Mouse (Mus musculus) adrenal gland, postnatal 36 days (tissue): ENCODE measurements around the gene Eci2. TPM values are rescaled to one million over a fixed set of nuclear protein-coding genes. Genes with fewer than 3 reads are reported as not detected.
"Not testable (repeated sequence)": the region's sequence is repeated elsewhere in the genome, so short reads cannot be mapped to it uniquely, and the experiment has no call there.

Experiments
- DNase-seq, 2 experiments: peaks; one replicate each; pipeline ENCODE4 v3.0.0; 2021; ENCODE audit warnings: mixed read lengths in 1 of 2
- total RNA-seq, 2 experiments: library from RNA; stranded (reverse); gene quantifications; 2 replicates each; pipeline ENCODE4 v1.2.3; 2021

Gene Eci2
- total RNA-seq, 2 experiments from 2014 or later, result 110 to 129 TPM

DNA sequence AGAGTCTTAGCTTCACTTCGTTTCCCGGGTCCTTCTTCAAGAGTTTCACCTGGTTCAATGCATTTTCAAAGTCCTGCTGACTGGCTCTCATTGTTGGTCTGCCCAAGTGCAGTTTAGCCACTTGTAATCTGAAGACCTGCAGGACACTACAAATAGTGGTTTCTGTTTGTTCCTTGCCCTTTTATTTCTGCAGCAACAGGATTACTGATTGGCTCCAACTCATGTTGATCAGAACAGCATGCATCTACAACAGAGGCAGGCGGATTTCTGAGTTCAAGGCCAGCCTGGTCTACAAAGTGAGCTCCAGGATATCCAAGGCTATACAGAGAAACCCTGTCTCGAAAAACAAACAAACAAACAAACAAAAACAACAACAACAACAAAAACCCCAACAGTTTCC is 33.8 kb downstream of the Eci2 start:
- peak in 1 of 2 experiments; percentile 6 for DNase-seq

GRCm38 (mm10) chr13:34991581-34992273 is 35.2 kb downstream of the Eci2 start:
- DNase-seq, result no peak

DNA sequence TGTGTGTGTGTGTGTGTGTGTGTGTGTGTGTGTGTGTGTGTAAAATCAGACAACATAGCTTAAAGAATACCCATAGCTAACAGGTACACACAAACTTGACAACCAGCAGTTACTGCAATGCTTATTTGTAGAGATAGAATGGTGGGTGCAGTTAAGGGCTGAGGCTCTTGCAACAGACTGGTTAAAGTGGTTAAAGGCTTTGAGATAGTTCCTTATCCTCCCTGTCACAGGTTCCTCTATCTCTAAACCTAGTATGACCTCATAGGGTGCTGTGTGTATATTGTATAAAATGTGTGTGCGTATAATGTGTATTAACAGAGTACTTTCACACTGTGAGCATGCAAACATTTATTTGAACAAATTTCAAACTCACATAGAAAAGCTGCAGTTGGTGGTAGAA is 43.4 kb downstream of the Eci2 start:
- not testable (repeated sequence) for DNase-seq

DNA sequence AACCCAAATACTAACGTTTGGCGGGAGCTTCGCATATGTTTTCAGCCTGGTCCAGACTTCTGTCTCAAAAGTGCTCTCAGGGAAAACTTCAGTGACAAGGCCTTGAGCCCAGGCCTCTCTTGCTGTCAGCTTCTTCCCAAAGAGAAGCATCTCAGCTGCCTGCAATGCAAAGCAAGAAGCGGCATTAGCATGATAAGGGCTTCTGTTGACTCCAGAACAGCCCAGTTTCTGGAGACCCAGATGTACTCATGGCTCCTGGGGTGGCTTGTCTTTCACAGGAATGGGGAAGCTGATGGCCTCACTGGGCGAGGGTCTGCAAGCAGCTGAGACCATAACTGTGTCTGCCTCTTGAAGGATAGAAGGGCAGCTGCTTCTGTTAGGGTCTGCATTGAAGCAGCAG is 48.3 kb downstream of the Eci2 start:
- not testable (repeated sequence) for DNase-seq

GRCm38 (mm10) chr13:34977410-34977809 is 49.5 kb downstream of the Eci2 start:
- DNase-seq, result no peak

GRCm38 (mm10) chr13:34976116-34976515 is 50.8 kb downstream of the Eci2 start:
- peak in 1 of 2 experiments; percentile 11 for DNase-seq

DNA sequence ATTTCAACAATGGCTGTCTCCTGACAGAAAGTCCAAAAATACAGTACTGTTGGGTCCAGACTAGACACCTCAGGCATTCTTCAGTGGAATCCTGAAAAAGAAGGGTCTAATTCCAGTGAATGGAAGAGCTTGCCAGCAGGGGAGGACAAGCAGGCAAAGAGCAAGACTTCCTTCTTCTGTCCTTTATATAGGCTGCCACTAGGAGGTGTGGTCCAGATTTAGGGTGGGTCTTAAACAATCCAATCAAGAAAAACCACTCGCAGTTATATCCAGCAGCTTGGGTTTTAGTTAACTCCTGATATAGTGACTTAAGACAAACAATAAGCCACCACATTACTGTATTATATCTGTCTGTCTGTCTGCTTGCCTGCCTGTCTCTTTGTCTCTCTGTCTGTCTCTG is 53.1 kb downstream of the Eci2 start:
- no peak for DNase-seq

GRCm38 (mm10) chr13:34973149-34973548 is 53.7 kb downstream of the Eci2 start:
- DNase-seq, result peak in 1 of 2 experiments; percentile 14

DNA sequence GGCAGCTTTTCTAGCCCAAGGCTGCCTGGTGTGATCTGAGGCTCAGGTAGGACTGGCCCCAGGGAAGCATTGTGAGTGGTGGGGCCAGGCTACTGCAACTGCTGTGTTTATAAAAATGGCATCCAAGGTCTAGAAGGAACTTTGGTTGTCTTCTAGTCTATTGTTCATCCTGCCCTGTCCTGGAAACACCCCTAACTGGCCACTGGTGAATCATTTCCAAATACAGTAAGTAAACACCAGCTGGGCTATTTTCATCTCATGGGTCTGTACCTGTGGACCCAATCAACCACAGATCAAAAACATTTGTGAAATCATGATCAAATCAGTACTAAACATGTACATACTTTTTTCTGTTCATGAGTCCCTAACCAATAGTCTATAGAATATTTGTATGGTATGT is 54.4 kb downstream of the Eci2 start:
- DNase-seq, result not testable (repeated sequence)

GRCm38 (mm10) chr13:34965647-34966046 is 61.2 kb downstream of the Eci2 start:
- not testable (repeated sequence) for DNase-seq

- DNase-seq, result no peak
Observed at GRCm38 (mm10) chr13:34964866-34965265, 62.0 kb downstream of the Eci2 start.

- peak in 1 of 2 experiments; percentile 2 for DNase-seq
Observed at GRCm38 (mm10) chr13:34964419-34964818, 62.5 kb downstream of the Eci2 start.

DNA sequence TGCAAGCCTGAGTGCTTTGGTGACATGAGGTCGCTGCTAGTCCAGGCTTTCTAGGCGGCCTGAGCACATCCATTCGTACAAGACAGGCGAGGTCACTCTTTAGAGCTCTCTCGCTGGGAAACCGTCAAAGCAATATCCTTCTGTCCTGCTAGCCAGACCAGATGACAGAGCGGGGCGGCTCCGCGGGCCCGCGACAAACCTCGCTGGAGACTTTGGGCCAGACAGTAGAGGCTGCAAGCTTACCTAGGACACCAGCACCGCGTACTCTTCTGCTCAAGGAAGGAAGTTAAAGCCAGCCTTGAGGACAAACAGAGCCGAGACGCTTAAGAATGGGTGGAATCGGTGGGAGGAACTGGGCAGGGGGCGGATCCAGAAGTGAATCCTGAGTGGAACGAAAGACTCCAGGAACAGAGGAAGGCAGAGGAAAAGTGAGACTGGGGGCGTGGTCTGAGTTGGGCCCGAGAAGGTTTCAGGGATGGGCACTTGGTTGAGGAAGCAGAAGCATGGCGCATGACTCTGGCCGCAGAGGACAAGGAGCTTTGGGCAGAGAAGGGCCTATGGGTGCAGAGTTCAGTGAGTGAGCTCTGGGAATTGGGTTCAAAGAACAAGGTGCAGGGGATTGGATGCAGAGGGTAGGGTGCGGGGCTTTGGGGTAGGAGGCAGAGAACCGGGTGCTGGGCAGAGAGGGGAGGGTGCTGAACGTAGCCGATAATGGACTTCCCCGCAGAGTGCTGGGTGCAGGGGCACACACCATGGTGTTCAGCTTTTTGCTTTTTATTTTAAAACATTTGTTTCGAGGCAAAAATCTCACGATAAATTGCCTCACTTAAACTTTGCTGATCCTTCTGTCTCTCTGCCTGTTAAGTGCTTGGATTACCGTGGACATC is 63.1 kb downstream of the Eci2 start, which contains the start of gene Eci3:
Gene Eci3, minus strand, starts transcription at position 300 of the 887 bp plus-strand sequence.
- DNase-seq, result peak; percentile 34 to 60

GRCm38 (mm10) chr13:34960996-34961770 is 65.7 kb downstream of the Eci2 start:
- DNase-seq, result no peak

DNA sequence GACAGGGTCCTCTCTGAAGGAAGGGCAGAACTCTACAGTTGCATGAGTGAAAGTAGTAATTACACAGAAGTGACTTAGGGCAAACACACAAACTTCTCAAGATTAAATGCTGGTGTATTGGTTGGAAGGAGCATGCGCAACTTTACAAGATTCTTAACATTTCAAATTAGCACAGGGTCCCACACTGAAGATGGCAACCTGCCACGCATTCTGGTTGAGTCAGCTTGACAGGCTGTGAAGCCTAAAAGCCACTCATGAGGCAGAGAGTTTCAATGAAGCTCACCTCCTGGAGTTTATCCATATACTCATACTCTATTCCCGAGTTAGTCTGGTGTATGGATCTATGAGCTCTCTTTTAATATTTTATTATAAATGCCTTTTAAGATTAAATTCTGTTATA is 68.7 kb downstream of the Eci2 start:
- peak in 1 of 2 experiments; percentile 1 for DNase-seq

DNA sequence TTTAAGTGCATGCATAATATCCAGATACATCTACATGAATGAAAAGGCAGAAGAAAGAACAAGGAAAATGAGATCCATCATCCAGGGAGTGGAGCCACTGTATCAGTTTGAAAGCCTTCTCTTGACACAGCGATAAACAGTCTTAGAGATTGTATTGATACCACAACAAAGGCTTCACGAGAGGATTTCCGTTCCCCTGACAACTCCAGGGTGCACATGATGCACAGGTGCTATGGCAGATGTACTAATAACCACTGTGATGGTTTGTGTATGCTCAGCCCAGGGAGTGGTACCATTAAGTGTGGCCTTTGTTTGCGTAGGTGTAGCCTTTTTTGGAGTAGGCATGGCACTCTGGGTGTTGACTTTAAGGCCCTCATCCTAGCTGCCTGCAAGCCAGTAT is 70.0 kb downstream of the Eci2 start:
- no peak for DNase-seq

DNA sequence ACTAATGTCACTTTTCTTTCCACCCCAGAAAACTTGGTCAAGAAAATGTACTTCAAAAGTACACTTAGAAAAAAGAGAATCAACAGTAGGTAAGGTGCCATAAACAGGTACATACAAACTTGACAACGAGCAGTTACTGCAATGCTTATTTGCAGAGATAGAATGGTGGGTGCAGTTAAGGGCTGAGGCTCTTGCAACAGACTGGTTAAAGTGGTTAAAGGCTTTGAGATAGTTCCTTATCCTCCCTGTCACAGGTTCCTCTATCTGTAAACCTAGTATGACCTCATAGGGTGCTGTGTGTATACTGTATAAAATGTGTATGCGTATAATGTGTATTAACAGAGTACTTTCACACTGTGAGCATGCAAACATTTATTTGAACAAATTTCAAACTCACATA is 75.5 kb downstream of the Eci2 start:
- DNase-seq, result not testable (repeated sequence)

DNA sequence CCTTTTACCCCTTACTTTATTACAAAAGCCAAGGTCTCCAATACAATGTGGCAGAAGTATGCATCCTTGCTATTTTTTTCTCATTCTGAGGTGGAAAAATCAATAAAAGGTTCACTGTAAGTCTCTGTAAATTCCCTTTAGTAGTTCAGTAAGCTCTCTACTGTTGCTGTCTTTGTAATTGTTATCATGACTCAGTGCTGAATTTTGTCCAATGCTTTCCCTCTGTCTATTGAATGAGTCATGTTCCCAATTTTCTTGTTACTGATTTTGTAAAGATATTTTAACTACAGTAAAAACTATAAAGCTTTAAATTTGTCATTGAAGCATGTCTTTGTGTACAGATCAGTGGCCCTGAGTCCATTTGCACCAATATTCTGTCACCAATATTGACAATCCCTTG is 84.5 kb downstream of the Eci2 start:
- no peak for DNase-seq

DNA sequence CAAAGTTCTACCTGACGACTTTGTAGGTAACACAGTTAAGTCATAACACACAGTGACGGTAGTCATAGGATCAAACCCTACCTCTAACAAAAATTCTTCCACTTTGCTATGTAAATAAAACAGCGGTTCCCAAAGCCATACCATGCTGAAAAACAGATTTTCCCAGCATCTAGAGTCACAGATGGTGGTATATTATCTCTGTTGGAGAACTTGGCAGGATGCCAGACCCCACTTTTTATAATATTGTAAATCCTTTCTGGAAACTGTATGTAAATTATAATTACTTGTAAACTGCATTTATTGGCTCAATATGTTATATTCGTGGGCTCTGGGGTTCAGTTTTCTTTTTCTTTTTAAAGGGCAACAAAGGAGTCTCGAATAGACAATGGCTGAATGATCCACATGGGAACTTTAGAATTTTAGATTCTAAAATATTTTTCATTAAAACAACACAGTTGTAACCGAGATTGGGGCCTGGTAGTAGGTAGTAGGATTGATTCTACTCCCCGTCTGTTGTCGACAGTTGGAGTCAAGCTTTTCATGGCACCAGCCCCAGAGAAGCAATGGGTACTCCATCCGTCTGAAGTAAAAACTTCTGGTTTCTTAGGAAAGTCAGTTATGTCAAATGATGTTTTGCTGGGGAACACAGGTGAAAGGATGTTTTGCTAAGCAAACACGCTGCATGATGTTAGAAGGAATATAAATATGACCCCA is 91.8 kb downstream of the Eci2 start:
- no peak for DNase-seq
